Mouse (Mus musculus) embryonic facial prominence, embryonic 10.5 days (tissue): ENCODE measurements around the gene Id3. TPM values are rescaled to one million over a fixed set of nuclear protein-coding genes. Genes with fewer than 3 reads are reported as not detected.

Experiments
- DNase-seq: peaks from one replicate; pipeline ENCODE4 v3.0.0-alpha.2; 2017; ENCODE audit warnings: low spot score
- H3K27ac ChIP-seq: fragments of 300-500 bp; sonication (generic); replicated peaks from 2 replicates; pipeline ENCODE4 v1.5.1; 2016; ENCODE audit warnings: mild to moderate bottlenecking
- H3K27me3 ChIP-seq: fragments of 300-500 bp; sonication (generic); replicated peaks from 2 replicates; pipeline ENCODE4 v1.6.1; 2016; ENCODE audit warnings: low read depth, mild to moderate bottlenecking; ENCODE audit not compliant: poor library complexity, severe bottlenecking
- H3K36me3 ChIP-seq: fragments of 300-500 bp; sonication (generic); replicated peaks from 2 replicates; pipeline ENCODE4 v1.6.1; 2016; ENCODE audit warnings: mild to moderate bottlenecking, moderate library complexity
- H3K4me1 ChIP-seq: fragments of 300-500 bp; sonication (generic); 2 replicates; pipeline ENCODE4 v1.6.1; 2016
- H3K4me3 ChIP-seq: fragments of 300-500 bp; sonication (generic); 2 replicates; pipeline ENCODE4 v1.5.1; 2016; ENCODE audit warnings: mild to moderate bottlenecking, moderate library complexity
- H3K9me3 ChIP-seq: fragments of 300-500 bp; sonication (generic); 2 replicates; pipeline ENCODE4 v1.6.1; 2016; ENCODE audit warnings: mild to moderate bottlenecking
- WGBS: fragments of 180-500 bp; shearing (Covaris S2); methylation state at CpG from one replicate; pipeline ENCODE4 v1.1.7; 2016; 5-methylcytosine and 5-hydroxymethylcytosine counted together
- polyA plus RNA-seq: library from polyadenylated mRNA; unstranded; fragments of >200 nt; fragmentation: Nextera tagmentation; extraction: Ambion mirVana; gene quantifications from 2 replicates; pipeline ENCODE4 v1.2.1, GENCODE M21; 2016

Id3 gene
- polyA plus RNA-seq, 1 experiment from 2014 or later = 593 TPM

- WGBS = 2% methylated on average over 5 of the region's 5 CpGs
- H3K27ac ChIP-seq = peak overlapping the region; percentile 81
- H3K27me3 ChIP-seq = no peaks in the 10 kb centered on the region
- DNase-seq = peak; percentile 87
- peak overlapping the region; percentile 25; the same call in 1 of the 2 replicates for H3K4me3 ChIP-seq
- peaks cover 29% of the 10 kb centered on the region for H3K4me1 ChIP-seq
- no peaks in the 10 kb centered on the region for H3K9me3 ChIP-seq
- H3K36me3 ChIP-seq = no peaks in the 10 kb centered on the region
These were observed 16.6 kb downstream of the Id3 start for GRCm38 (mm10) chr4:136159802-136160397.

DNA sequence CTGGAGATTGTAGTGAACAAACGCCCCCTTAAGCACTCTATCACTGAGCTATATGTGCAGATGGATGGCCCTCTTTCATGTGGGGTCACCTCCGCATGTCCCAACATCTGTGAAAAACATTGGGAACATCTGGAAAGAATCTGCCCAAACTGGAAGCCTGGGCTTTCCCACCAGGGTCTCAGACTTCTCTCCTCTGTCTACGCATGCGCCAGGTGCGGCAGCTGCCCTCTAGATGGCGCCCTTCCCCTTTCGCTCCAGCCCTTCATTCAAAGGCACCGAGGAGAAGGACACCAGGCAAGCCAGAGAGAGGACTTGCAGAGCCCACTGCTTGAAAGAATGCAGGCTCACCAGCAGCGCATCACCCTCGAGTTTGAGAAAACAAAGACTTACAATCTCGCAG is 20.2 kb downstream of the Id3 start:
- peak; percentile 96 for DNase-seq
- H3K4me1 ChIP-seq = peaks cover 26% of the 10 kb centered on the region
- H3K9me3 ChIP-seq = no peaks in the 10 kb centered on the region
- no peaks in the 10 kb centered on the region for H3K27me3 ChIP-seq
- H3K36me3 ChIP-seq = no peaks in the 10 kb centered on the region
- WGBS = 2% methylated on average over 11 of the region's 11 CpGs
- H3K4me3 ChIP-seq = peak overlapping the region; percentile 9; the same call in 1 of the 2 replicates
- peak overlapping the region; percentile 7; the same call in 1 of the 2 replicates for H3K27ac ChIP-seq

DNA sequence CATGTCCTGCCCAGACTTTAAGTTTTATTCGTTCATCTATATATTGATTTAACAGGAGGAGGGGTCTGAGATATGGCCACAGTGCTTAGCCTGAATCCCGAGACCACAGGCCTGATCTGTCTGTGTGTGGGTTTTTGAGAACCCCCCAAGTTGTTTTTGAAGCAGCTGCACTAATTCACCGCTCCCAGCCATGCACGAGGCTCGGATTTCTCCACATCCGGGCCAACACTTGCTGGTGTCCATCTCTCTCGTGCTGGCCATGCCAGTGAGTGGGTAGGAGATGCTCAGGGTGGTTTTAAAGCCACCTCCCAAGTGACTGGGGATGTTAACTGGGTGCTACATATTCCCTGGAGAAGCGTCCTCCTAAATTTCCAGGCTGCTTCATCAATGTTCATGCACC is 21.7 kb downstream of the Id3 start:
- 75% methylated on average over 8 of the region's 8 CpGs for WGBS
- Histone ChIP-seq H3K36me3 (no peaks in the 10 kb centered on the region), H3K27ac (no peak overlapping the region), H3K27me3 (no peaks in the 10 kb centered on the region), H3K9me3 (no peaks in the 10 kb centered on the region), H3K4me1 (peaks cover 14% of the 10 kb centered on the region), H3K4me3 (no peak overlapping the region)
- no peak for DNase-seq

- Histone ChIP-seq H3K9me3 (no peaks in the 10 kb centered on the region), H3K4me3 (no peak overlapping the region), H3K4me1 (peaks cover 14% of the 10 kb centered on the region), H3K27ac (no peak overlapping the region), H3K27me3 (peaks cover 8% of the 10 kb centered on the region; the same call in 1 of the 2 replicates), H3K36me3 (no peaks in the 10 kb centered on the region)
- WGBS = 87% methylated on average over 3 of the region's 3 CpGs
- no peak for DNase-seq
These were observed 24.4 kb downstream of the Id3 start for GRCm38 (mm10) chr4:136167701-136168100.

GRCm38 (mm10) chr4:136170401-136170800 is 27.1 kb downstream of the Id3 start:
- WGBS = 82% methylated on average over 4 of the region's 4 CpGs
- H3K4me1 ChIP-seq = peaks cover 36% of the 10 kb centered on the region
- DNase-seq = no peak

GRCm38 (mm10) chr4:136171455-136171854 is 28.2 kb downstream of the Id3 start:
- no peaks in the 10 kb centered on the region for H3K9me3 ChIP-seq
- DNase-seq = peak; percentile 15
- peaks cover 8% of the 10 kb centered on the region; the same call in 1 of the 2 replicates for H3K27me3 ChIP-seq
- H3K4me1 ChIP-seq = peaks cover 46% of the 10 kb centered on the region
- H3K36me3 ChIP-seq = peaks cover 8% of the 10 kb centered on the region; the same call in 1 of the 2 replicates
- peak overlapping the region; percentile 84 for H3K27ac ChIP-seq
- 23% methylated on average over 12 of the region's 12 CpGs for WGBS
- peak overlapping the region; percentile 91 for H3K4me3 ChIP-seq

More at GRCm38 (mm10) chr4:136170401-136170800, 27.1 kb downstream of the Id3 start:
- H3K4me3 ChIP-seq = no peak overlapping the region
- H3K36me3 ChIP-seq = peaks cover 8% of the 10 kb centered on the region; the same call in 1 of the 2 replicates
- H3K27ac ChIP-seq = no peak overlapping the region
- H3K27me3 ChIP-seq = peaks cover 8% of the 10 kb centered on the region; the same call in 1 of the 2 replicates
- no peaks in the 10 kb centered on the region for H3K9me3 ChIP-seq

GRCm38 (mm10) chr4:136172011-136172541 is 28.8 kb downstream of the Id3 start, which contains the start of gene E2f2:
Gene E2f2, plus strand, starts transcription at chr4:136172394.
- H3K4me1 ChIP-seq = peaks cover 53% of the 10 kb centered on the region
- H3K4me3 ChIP-seq = peak within 1 kb of the TSS; percentile 91
- peak; percentile 83 for DNase-seq
- H3K27ac ChIP-seq = peak within 1 kb of the TSS; percentile 90
- H3K27me3 ChIP-seq = peaks cover 8% of the 10 kb centered on the region; the same call in 1 of the 2 replicates
- no peaks in the 10 kb centered on the region for H3K9me3 ChIP-seq
- WGBS = under 1% methylated on average over 35 of the region's 35 CpGs
- peaks cover 8% of the 10 kb centered on the region; the same call in 1 of the 2 replicates for H3K36me3 ChIP-seq

GRCm38 (mm10) chr4:136172542-136173209 is 29.4 kb downstream of the Id3 start:
- Histone ChIP-seq H3K9me3 (no peaks in the 10 kb centered on the region), H3K36me3 (peaks cover 12% of the 10 kb centered on the region; the same call in 1 of the 2 replicates), H3K4me1 (peaks cover 59% of the 10 kb centered on the region), H3K27me3 (peaks cover 8% of the 10 kb centered on the region; the same call in 1 of the 2 replicates), H3K4me3 (peak overlapping the region; percentile 91), H3K27ac (peak overlapping the region; percentile 90)
- peak; percentile 73 for DNase-seq
- under 1% methylated on average over 67 of the region's 67 CpGs for WGBS

DNA sequence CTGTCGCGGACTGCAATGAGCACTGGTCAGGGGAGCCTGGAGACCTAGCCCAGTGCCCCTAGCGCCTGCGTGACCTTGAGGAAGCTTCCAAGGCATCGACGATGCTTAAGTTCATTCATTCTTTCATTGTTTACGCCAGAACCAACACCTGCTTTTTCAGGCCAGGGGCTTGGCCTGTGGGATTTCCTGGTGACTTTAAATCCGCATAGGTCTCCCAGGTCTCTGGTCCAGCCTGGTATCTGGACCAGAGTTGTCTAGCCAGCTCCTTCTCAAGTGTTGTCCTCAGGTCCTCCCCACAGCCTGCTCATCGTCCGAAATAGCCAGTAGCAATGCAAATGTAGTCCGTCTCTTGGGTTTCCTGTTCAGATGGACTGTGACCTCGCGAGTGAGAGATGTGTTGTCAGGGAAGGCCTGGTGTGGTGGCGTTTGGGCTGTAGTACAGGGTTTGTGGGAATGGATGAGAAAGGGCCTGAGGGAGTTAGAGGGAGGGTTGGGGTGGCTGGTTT is 30.0 kb downstream of the Id3 start:
- peaks cover 65% of the 10 kb centered on the region for H3K4me1 ChIP-seq
- peak; percentile 31 for DNase-seq
- WGBS = 3% methylated on average over 14 of the region's 14 CpGs

DNA sequence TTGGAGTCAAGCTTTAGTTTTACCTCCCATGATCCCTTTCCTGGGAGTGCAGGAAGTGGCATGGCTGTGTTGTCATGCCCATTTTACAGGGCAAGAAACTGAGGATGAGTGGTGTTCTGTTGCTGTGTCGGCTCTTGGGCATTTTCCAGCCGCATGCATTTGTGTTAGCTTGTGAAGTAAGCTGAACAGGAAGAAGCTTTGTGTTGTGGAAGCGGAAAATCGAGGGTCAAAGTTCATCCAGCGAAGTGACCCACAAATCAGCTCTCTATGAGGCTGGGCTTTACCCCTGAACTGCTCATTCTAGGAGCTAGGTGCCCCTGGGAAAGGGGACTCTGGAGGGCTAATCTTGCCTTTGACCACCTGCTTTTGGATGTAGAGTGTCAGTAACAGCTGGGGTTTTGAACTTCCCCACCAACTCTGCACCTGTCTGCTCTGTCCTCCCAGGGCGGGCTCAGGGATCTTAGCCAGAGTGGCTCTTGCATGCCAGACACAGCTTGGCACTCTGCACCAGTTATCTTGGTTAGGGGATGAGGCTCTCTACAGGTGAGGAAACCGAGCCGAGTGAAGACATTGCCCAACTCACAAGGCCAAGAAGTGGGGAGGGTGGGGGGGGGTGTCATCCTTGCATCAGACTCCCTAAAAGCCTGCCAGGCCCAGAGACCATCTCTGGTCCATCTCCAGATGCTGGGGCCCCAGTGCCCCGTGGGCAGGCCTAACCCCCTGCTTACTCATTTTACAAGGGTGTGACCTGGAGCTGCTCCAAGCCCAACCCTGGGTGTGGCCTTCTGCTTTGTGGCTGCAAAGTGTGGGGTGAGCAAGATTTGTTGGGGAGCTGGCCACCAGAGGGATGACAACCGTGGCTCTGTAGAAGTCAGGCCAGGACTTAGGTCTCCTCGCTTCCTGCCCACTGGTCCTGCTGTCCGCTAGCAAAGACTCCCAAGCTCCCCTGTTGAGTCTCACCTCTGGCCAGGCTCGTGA is 31.2 kb downstream of the Id3 start:
- peak overlapping the region; percentile 61; the same call in 1 of the 2 replicates for H3K27ac ChIP-seq
- DNase-seq = no peak
- H3K4me3 ChIP-seq = peak overlapping the region; percentile 91
- no peaks in the 10 kb centered on the region for H3K9me3 ChIP-seq
- WGBS = 72% methylated on average over 13 of the region's 13 CpGs
- peaks cover 8% of the 10 kb centered on the region; the same call in 1 of the 2 replicates for H3K27me3 ChIP-seq
- peaks cover 72% of the 10 kb centered on the region for H3K4me1 ChIP-seq
- peaks cover 23% of the 10 kb centered on the region; the same call in 1 of the 2 replicates for H3K36me3 ChIP-seq

More for the DNA sequence above, 30.0 kb downstream of the Id3 start:
- Histone ChIP-seq H3K27ac (peak overlapping the region; percentile 90), H3K9me3 (no peaks in the 10 kb centered on the region), H3K36me3 (peaks cover 17% of the 10 kb centered on the region; the same call in 1 of the 2 replicates), H3K4me3 (peak overlapping the region; percentile 91), H3K27me3 (peaks cover 8% of the 10 kb centered on the region; the same call in 1 of the 2 replicates)

DNA sequence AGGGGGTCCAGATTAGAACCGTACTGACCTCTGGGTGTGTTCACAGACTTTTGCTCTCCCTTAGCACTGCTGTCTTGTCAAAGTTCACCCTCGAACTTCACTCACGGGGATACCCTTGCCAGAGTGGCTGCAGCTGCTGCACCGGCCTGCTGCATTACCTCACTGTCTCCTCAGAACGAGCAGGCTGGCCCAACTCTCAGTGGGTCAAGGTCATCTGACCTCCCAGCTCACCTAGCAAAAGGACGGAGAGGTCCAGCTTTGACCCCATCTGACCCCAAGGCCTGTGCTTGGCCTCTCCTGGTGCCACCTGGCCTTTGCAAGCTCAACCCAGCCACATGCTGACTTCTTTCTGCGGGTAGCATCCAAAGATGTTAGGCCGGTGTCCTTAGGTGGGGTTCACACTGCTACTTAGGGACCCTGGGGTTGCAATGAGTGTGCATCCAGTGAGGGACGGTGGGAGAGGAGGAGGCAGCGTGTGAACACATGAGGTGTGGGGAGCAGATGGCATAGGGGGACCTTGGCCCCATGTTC is 32.8 kb downstream of the Id3 start:
- Histone ChIP-seq H3K9me3 (no peaks in the 10 kb centered on the region), H3K27me3 (peaks cover 4% of the 10 kb centered on the region), H3K4me1 (peaks cover 88% of the 10 kb centered on the region), H3K36me3 (peaks cover 23% of the 10 kb centered on the region; the same call in 1 of the 2 replicates), H3K27ac (peak overlapping the region; percentile 21; the same call in 1 of the 2 replicates), H3K4me3 (peak overlapping the region; percentile 17; the same call in 1 of the 2 replicates)
- 70% methylated on average over 10 of the region's 10 CpGs for WGBS
- peak; percentile 9 for DNase-seq
